Mouse (Mus musculus) liver, embryonic 15.5 days (tissue): ENCODE results near the gene Tmsb4x. TPM values are rescaled to one million over a fixed set of nuclear protein-coding genes. Genes with fewer than 3 reads are reported as not detected.

Experiments
- ATAC-seq: fragments of 200-750 bp; cut with Nextera tagmentation; 2 replicates; pipeline ENCODE4 v1.8.0; 2017; ENCODE audit warnings: moderate number of reproducible peaks, mild to moderate bottlenecking, moderate library complexity; ENCODE audit not compliant: insufficient read depth
- H3K27ac ChIP-seq: fragments of 300-500 bp; sonication (generic); replicated peaks from 2 replicates; pipeline ENCODE4 v1.5.1; 2015; ENCODE audit warnings: mild to moderate bottlenecking, inconsistent platforms
- H3K27me3 ChIP-seq: fragments of 300-500 bp; sonication (generic); 2 replicates; pipeline ENCODE4 v1.6.1; 2015; ENCODE audit warnings: mild to moderate bottlenecking, inconsistent platforms
- H3K36me3 ChIP-seq: fragments of 300-500 bp; sonication (generic); replicated peaks from 2 replicates; pipeline ENCODE4 v1.6.1; 2015; ENCODE audit warnings: moderate library complexity, mild to moderate bottlenecking, inconsistent platforms
- H3K4me1 ChIP-seq: fragments of 300-500 bp; sonication (generic); replicated peaks from 2 replicates; pipeline ENCODE4 v1.6.1; 2015; ENCODE audit warnings: inconsistent platforms
- H3K4me2 ChIP-seq: fragments of 300-500 bp; sonication (generic); 2 replicates; pipeline ENCODE4 v1.6.1; 2015; ENCODE audit warnings: moderate library complexity, mild to moderate bottlenecking, inconsistent platforms
- H3K4me3 ChIP-seq: fragments of 300-500 bp; sonication (generic); replicated peaks from 2 replicates; pipeline ENCODE4 v1.5.1; 2015; ENCODE audit warnings: mild to moderate bottlenecking, inconsistent platforms
- H3K9ac ChIP-seq: fragments of 300-500 bp; sonication (generic); 2 replicates; pipeline ENCODE4 v1.6.1; 2015; ENCODE audit warnings: moderate library complexity, mild to moderate bottlenecking, inconsistent platforms
- H3K9me3 ChIP-seq: fragments of 300-500 bp; sonication (generic); replicated peaks from 2 replicates; pipeline ENCODE4 v1.6.1; 2016; ENCODE audit warnings: inconsistent platforms
- WGBS: fragments of 180-500 bp; shearing (Covaris S2); methylation state at CpG from one replicate; pipeline ENCODE4 v1.1.7; 2015; ENCODE audit warnings: mixed read lengths; ENCODE audit not compliant: insufficient replicate concordance; 5-methylcytosine and 5-hydroxymethylcytosine counted together
- polyA plus RNA-seq: library from polyadenylated mRNA; unstranded; fragments of >200 nt; fragmentation: Nextera tagmentation; extraction: Ambion mirVana; gene quantifications from 2 replicates; pipeline ENCODE4 v1.2.1, GENCODE M21; 2015

Gene Tmsb4x
- polyA plus RNA-seq: 972 and 1,248 TPM in 2 replicates

DNA sequence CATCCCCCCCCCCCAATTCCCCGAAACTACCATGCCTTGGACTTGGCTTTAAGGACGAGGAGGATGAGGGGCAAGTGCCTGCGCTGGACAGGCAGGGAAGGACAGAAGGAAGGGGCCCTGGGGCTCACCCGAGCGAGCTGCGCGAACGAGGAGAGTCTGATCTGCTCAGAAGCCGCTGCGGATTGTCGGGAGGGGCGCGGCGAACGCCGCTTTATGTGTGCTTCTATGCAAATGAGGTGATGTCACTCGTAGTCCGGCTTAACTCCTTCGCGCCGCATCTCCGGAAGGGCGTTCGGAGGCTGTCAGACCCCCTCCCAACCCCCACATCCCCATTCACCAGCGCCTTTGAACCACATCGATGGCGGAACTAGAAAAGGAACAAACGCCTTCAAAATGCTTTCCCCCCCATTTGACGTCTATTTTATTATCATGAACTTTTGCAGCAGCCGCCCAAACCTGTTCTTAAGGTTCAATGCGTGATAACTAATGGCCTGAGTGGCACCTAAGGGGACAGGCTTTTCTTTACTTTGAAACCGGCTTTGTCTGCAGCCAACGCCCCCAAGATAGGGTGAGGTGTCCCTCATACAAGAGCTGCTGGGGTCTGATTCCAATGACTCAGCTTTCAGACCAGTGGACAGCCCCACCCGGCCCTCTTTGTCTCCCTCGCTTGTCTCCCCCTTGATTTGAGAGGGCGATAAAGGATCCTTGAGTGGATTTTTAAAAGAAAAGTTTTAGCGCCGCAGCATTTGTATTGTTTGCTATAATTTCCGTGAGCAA lies at the start of gene Tmsb4x:
TSS of gene Tmsb4x (minus strand) at position 338 of the 777 bp plus-strand sequence.
- ATAC-seq: peak; percentile 53
- 23% methylated on average over 39 of the region's 39 CpGs for WGBS
- Histone ChIP-seq H3K9ac (no peak within 1 kb of the TSS; the same call in 1 of the 2 replicates), H3K4me3 (peak within 1 kb of the TSS; percentile 51), H3K27ac (peak within 1 kb of the TSS; percentile 51), H3K4me1 (0 out of 2 replicates have a peak, but pooled peaks cover 4% of the 10 kb centered on the region), H3K27me3 (peaks cover 20% of the 10 kb centered on the region), H3K36me3 (no peaks in the 10 kb centered on the region), H3K9me3 (no peaks in the 10 kb centered on the region), H3K4me2 (peak within 1 kb of the TSS; percentile 66)

DNA sequence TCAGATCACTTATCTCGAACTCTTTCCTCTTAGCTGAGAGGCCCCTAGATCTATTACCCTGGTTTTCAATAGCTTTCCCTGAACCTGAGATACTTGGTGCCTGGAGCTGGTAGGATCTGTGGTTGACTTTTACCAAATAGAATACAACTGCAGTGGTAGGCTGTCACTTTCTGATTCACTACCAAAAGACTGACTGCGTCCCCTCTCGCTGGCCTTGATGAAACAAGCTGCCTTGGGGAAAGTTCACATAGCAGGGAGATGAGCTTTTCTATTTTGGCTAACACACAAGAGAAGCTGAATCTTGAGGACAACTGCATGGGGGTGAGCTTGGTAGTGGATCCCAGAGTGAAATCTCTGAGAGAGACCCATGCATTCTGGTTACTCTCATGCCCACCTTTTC lies 32.6 kb upstream of the Tmsb4x start:
- H3K9ac ChIP-seq: no peak overlapping the region
- H3K36me3 ChIP-seq: no peaks in the 10 kb centered on the region
- H3K27me3 ChIP-seq: no peaks in the 10 kb centered on the region; the same call in 1 of the 2 replicates
- 68% methylated on average over 3 of the region's 3 CpGs for WGBS
- H3K27ac ChIP-seq: no peak overlapping the region
- H3K4me2 ChIP-seq: no peak overlapping the region
- H3K4me1 ChIP-seq: no peaks in the 10 kb centered on the region
- no peak for ATAC-seq
- no peak overlapping the region for H3K4me3 ChIP-seq
- no peaks in the 10 kb centered on the region for H3K9me3 ChIP-seq

DNA sequence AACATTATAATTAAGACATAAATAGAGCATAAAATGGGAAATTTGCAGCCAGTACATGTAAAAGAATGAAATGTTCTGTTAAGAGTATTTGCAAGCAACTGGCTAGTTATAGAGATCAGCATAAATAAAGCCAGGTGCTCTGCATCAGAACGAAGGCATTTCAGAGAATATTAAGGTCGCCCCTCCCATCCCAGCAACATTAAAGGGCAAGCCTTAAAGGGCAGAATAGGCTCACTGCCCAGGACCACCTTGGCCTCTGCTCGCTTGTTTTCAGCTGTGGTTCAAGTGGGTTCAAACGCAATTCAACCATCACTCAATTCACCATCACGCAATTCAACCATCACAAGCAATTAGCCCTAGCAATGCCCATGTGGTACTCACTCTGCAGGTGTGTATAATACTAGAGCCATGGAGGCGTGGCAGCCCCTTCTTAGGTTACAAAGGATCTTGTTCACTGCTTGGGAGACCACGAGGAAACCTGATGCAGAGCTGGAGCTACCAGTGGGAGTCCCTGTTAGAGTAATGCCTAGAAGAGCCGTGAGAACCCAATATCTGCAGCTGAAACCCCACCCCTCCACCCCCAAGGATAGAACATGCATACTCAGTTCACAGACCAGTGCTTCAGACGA lies 30.3 kb upstream of the Tmsb4x start:
- 52% methylated on average over 9 of the region's 9 CpGs for WGBS
- ATAC-seq: no peak
- no peak overlapping the region for H3K9ac ChIP-seq
- H3K27ac ChIP-seq: no peak overlapping the region
- no peaks in the 10 kb centered on the region; the same call in 1 of the 2 replicates for H3K27me3 ChIP-seq
- no peak overlapping the region for H3K4me2 ChIP-seq
- H3K36me3 ChIP-seq: no peaks in the 10 kb centered on the region
- H3K4me1 ChIP-seq: no peaks in the 10 kb centered on the region
- H3K9me3 ChIP-seq: no peaks in the 10 kb centered on the region
- H3K4me3 ChIP-seq: no peak overlapping the region

DNA sequence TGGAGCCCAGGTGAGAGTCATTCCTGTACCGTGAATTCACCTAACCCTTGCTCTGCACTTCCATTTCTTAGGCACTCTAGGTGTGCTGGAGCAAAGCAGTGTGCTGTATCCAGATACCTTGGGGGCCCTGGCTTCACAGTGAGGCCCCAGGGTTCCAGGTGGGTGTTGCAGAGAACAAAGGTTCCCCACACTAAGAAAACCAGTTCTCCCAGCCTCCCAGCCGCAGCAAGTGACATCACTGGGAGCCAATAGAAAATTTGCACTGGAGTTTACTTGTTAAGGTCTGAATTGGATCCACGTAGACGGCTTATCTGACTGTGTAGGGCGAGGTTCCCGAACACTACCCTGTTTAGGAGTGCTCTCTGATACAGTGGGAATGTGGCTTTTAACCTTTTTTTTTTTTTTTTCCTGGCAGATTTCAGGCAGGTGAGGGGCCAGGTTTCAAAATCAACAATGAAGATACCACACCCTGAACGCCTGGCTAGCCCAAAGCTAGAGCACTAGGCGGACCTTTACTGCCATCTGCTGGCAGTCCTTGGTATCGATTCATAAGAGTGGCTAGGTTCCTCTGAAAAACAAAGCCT lies 24.1 kb upstream of the Tmsb4x start:
- no peak overlapping the region for H3K4me3 ChIP-seq
- 31% methylated on average over 9 of the region's 9 CpGs for WGBS
- no peaks in the 10 kb centered on the region for H3K9me3 ChIP-seq
- H3K27ac ChIP-seq: no peak overlapping the region
- H3K27me3 ChIP-seq: no peaks in the 10 kb centered on the region
- no peaks in the 10 kb centered on the region for H3K4me1 ChIP-seq
- ATAC-seq: peak; percentile 15; the same call in 1 of the 2 replicates
- no peak overlapping the region for H3K4me2 ChIP-seq
- H3K9ac ChIP-seq: no peak overlapping the region
- no peaks in the 10 kb centered on the region for H3K36me3 ChIP-seq

DNA sequence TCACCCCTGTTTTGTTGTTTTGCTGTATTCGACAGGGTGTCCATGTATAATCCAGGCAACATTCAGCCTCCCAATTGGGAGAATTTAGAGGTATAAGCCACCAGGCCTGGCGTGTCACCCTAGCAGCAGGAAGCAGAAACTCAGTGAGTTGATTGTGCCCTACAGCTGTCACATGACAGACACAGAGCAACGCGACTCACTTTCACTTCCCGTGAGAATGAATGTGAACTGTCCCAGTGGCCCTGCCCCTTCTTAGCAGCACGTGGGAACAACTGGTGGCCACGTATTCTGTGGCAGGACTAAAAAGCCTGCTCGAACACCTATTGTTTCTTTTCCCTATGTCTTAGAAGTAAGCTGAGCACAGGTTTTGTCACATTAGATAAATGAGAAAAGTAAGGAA lies 22.0 kb upstream of the Tmsb4x start:
- H3K27ac ChIP-seq: no peak overlapping the region
- H3K36me3 ChIP-seq: no peaks in the 10 kb centered on the region
- no peak overlapping the region for H3K4me3 ChIP-seq
- H3K4me1 ChIP-seq: no peaks in the 10 kb centered on the region
- WGBS: 43% methylated on average over 8 of the region's 8 CpGs
- H3K4me2 ChIP-seq: no peak overlapping the region
- no peaks in the 10 kb centered on the region for H3K27me3 ChIP-seq
- H3K9me3 ChIP-seq: no peaks in the 10 kb centered on the region
- no peak; the same call in 1 of the 2 replicates for ATAC-seq
- H3K9ac ChIP-seq: no peak overlapping the region

DNA sequence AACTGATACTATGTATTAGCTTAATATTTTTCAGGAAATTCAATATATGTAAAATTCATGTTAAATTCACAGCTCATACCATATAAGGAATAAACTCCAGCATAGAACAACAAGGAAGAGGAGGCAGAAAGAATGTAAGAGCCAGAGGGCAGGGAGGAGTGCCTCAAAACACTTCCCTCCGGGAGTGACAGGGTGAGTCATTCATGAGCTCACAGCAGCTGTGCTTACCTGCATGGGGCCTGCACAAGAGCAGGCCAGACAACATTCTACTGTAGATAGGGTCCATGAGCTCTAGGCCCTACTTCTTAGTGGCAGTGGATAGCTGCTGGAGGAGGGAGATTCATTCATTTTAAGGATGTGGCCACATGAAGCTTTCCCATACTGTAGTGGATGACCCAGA lies 20.7 kb upstream of the Tmsb4x start:
- 55% methylated on average over 1 of the region's 1 CpGs for WGBS
- no peak for ATAC-seq
- no peak overlapping the region for H3K4me2 ChIP-seq
- H3K27ac ChIP-seq: no peak overlapping the region
- no peaks in the 10 kb centered on the region for H3K36me3 ChIP-seq
- H3K9me3 ChIP-seq: no peaks in the 10 kb centered on the region
- H3K27me3 ChIP-seq: no peaks in the 10 kb centered on the region
- no peak overlapping the region for H3K4me3 ChIP-seq
- H3K9ac ChIP-seq: no peak overlapping the region
- no peaks in the 10 kb centered on the region for H3K4me1 ChIP-seq

DNA sequence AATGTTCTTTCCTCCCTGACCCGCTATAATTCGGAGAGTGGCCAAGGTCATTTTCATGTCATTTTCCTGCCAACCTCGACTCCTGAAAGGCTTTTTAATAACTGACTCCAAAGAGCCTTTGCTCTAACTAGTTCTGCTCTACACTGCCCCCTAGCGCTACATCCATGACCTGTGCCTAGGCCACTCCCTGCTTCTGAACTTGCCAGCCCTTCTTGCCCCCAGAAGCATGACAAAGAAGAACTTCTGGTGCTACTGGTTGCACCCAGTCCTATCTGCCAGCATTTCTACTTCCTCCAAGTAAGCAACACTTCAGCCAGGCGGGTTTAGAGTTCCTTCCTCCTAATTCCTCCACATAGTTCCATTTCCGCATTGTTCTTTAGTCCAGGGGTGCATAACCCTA lies 20.1 kb upstream of the Tmsb4x start:
- Histone ChIP-seq H3K36me3 (no peaks in the 10 kb centered on the region), H3K9ac (no peak overlapping the region), H3K4me1 (no peaks in the 10 kb centered on the region), H3K27ac (no peak overlapping the region), H3K4me2 (no peak overlapping the region), H3K27me3 (no peaks in the 10 kb centered on the region), H3K4me3 (no peak overlapping the region), H3K9me3 (no peaks in the 10 kb centered on the region)
- ATAC-seq: 0 out of 2 replicates have a peak, but pooled peaks have one; percentile 38
- 17% methylated on average over 6 of the region's 6 CpGs for WGBS

DNA sequence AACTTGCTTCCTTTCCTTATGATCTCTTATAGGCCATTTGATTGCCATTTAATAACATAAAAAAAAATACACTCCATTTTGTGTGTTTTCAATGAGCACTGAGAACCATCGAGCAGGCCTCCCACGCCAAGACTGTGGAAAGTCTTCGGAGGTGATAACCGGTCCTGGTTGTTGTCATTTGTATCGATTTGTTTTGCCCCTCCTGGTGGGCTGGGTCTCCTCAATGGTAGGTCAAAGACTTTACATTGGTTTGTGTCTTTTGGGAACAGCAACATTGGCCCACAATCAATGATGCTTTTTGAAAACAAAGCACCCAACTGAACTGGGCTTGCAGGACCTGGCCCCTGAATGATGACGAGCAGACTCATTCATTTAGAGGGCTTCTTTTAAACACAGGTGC lies 18.6 kb upstream of the Tmsb4x start:
- no peaks in the 10 kb centered on the region for H3K9me3 ChIP-seq
- no peak overlapping the region for H3K27ac ChIP-seq
- no peaks in the 10 kb centered on the region for H3K4me1 ChIP-seq
- ATAC-seq: no peak
- 75% methylated on average over 6 of the region's 6 CpGs for WGBS
- no peak overlapping the region for H3K4me3 ChIP-seq
- no peak overlapping the region for H3K4me2 ChIP-seq
- H3K9ac ChIP-seq: no peak overlapping the region
- H3K27me3 ChIP-seq: no peaks in the 10 kb centered on the region
- H3K36me3 ChIP-seq: no peaks in the 10 kb centered on the region

DNA sequence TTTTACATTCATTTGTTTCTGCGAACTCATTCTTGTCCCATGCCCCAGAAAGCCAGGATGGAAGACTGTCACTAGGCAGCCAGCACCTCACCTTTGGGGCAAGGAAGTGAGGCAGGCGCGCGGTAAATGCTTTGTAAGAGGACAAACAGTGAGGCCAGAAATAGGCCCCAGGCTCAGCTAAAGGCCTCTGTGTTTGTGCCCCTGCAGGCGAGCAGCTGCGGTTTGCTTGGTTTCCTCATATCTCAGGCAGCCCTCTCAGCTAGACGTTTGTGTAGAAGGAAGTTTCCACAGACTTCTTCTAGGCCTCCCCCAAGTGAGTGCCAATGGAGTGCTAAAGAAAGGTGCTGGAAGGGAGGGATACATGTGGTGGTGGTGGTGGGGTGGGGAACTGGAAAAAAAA lies 18.0 kb upstream of the Tmsb4x start:
- no peak overlapping the region for H3K9ac ChIP-seq
- H3K4me1 ChIP-seq: no peaks in the 10 kb centered on the region
- H3K4me3 ChIP-seq: no peak overlapping the region
- H3K4me2 ChIP-seq: no peak overlapping the region
- no peaks in the 10 kb centered on the region for H3K36me3 ChIP-seq
- ATAC-seq: 0 out of 2 replicates have a peak, but pooled peaks have one; percentile 18
- WGBS: 29% methylated on average over 7 of the region's 7 CpGs
- H3K27me3 ChIP-seq: no peaks in the 10 kb centered on the region
- H3K27ac ChIP-seq: no peak overlapping the region
- no peaks in the 10 kb centered on the region for H3K9me3 ChIP-seq

DNA sequence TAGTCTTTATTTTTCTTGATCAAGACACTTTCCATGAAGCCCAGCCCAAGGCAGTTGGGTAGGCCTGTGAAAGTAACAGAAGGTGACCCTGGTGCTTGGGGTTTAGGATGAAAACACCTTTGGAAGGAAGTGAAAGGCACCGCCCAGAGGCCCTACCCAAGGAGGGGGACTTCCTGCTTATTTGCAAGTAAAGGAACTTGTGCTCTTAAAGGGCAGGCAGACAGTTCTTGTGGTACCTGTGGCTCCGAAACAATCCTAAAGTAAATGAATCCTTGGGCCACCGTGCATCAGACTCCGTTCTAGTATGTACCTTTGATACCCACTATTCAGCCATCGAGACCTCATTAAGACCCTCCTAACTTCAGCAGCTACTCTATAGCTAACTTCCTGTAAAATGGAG lies 17.5 kb upstream of the Tmsb4x start:
- Histone ChIP-seq H3K4me1 (no peaks in the 10 kb centered on the region), H3K9me3 (no peaks in the 10 kb centered on the region), H3K9ac (no peak overlapping the region), H3K4me2 (no peak overlapping the region), H3K36me3 (no peaks in the 10 kb centered on the region), H3K27me3 (no peaks in the 10 kb centered on the region), H3K27ac (no peak overlapping the region), H3K4me3 (no peak overlapping the region)
- no peak for ATAC-seq
- WGBS: 50% methylated on average over 5 of the region's 5 CpGs

DNA sequence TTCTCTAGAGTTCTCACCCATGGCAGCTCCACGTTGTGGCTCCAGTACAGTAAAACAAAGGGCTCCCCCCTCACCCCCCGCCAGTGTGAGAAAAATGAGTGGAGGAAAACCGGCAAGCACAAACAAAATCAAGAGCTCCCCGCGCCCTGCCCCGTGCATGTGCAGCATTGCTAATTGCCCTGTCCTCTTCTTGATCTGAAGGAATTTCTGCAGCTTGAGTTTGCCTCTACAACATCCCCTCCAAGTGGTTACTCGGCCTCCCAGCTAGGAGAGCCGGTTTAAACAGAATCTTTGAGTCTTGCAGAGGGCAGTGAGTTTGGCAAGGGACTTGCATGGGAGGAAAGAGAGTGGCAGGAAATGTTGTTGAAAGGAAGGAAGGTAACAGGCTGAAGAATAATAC lies 3.6 kb upstream of the Tmsb4x start:
- Histone ChIP-seq H3K36me3 (no peaks in the 10 kb centered on the region), H3K4me2 (no peak overlapping the region), H3K9me3 (no peaks in the 10 kb centered on the region), H3K9ac (no peak overlapping the region), H3K4me3 (no peak overlapping the region), H3K4me1 (0 out of 2 replicates have a peak, but pooled peaks cover 4% of the 10 kb centered on the region), H3K27me3 (peaks cover 17% of the 10 kb centered on the region), H3K27ac (no peak overlapping the region)
- ATAC-seq: no peak
- 21% methylated on average over 8 of the region's 8 CpGs for WGBS
